Mouse (Mus musculus) cerebellum, adult 11-12 months (tissue): ENCODE measurements around the gene Fat3.

ENCODE experiments used
- DNase-seq: peaks from one replicate; pipeline ENCODE4 v3.0.0; 2022

Fat3 gene

GRCm38 (mm10) chr9:16114821-16115485, 386.1 kb downstream of the Fat3 start:
- DNase-seq: no peak

- DNase-seq: no peak
These were observed 387.0 kb downstream of the Fat3 start for GRCm38 (mm10) chr9:16113936-16114642.

GRCm38 (mm10) chr9:16107900-16108299, 393.2 kb downstream of the Fat3 start:
- DNase-seq: no peak

GRCm38 (mm10) chr9:16107386-16107785, 393.7 kb downstream of the Fat3 start:
- no peak for DNase-seq

- no peak for DNase-seq
These were observed 402.5 kb downstream of the Fat3 start for GRCm38 (mm10) chr9:16098553-16098952.

GRCm38 (mm10) chr9:16093047-16093668, 407.9 kb downstream of the Fat3 start:
- DNase-seq: no peak

- no peak for DNase-seq
These were observed 408.8 kb downstream of the Fat3 start for GRCm38 (mm10) chr9:16092051-16092967.

- DNase-seq: no peak
These were observed 421.8 kb downstream of the Fat3 start for GRCm38 (mm10) chr9:16079292-16079691.

- no peak for DNase-seq
These were observed 426.4 kb downstream of the Fat3 start for GRCm38 (mm10) chr9:16074664-16075063.

- no peak for DNase-seq
These were observed 427.0 kb downstream of the Fat3 start for GRCm38 (mm10) chr9:16074116-16074515.

- no peak for DNase-seq
These were observed 437.6 kb downstream of the Fat3 start for GRCm38 (mm10) chr9:16063447-16063846.

GRCm38 (mm10) chr9:16062472-16062871, 438.6 kb downstream of the Fat3 start:
- DNase-seq: no peak

- DNase-seq: no peak
These were observed 454.4 kb downstream of the Fat3 start for GRCm38 (mm10) chr9:16046686-16047085.

- no peak for DNase-seq
These were observed 463.7 kb downstream of the Fat3 start for GRCm38 (mm10) chr9:16037375-16037774.

GRCm38 (mm10) chr9:16036346-16036745, 464.7 kb downstream of the Fat3 start:
- no peak for DNase-seq

- DNase-seq: no peak
These were observed 471.3 kb downstream of the Fat3 start for GRCm38 (mm10) chr9:16029715-16030285.

- DNase-seq: no peak
These were observed 472.0 kb downstream of the Fat3 start for GRCm38 (mm10) chr9:16029066-16029465.

- no peak for DNase-seq
These were observed 472.6 kb downstream of the Fat3 start for GRCm38 (mm10) chr9:16028394-16028911.

GRCm38 (mm10) chr9:16026054-16026453, 475.0 kb downstream of the Fat3 start:
- no peak for DNase-seq

GRCm38 (mm10) chr9:16024706-16025105, 476.4 kb downstream of the Fat3 start:
- no peak for DNase-seq

- DNase-seq: no peak
These were observed 487.0 kb downstream of the Fat3 start for GRCm38 (mm10) chr9:16014115-16014514.

GRCm38 (mm10) chr9:16011382-16011781, 489.7 kb downstream of the Fat3 start:
- DNase-seq: no peak
